Mouse (Mus musculus): ENCODE data around the gene Spats2l.

The Spats2l gene

DNA sequence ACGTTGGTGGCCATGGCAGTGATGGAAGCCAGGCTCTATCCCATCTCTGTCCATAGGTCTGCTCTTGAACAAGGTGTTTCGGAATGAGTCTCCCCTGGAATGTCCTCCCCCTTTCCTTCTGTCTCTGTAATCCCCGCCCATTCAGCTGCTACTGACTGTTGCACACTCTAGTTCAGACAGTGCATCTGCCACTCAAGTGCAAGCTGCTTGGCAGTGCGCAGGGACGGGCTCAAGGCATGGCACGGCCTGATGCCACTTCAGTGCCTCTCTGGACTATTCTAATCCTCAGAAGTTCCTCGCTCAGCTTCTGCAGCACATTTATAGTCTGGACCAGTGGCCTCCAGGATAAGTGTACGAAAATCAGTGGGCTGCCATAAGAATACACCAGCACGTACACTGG lies 52.3 kb downstream of the Spats2l start:
- DNase-seq, result no peak

DNA sequence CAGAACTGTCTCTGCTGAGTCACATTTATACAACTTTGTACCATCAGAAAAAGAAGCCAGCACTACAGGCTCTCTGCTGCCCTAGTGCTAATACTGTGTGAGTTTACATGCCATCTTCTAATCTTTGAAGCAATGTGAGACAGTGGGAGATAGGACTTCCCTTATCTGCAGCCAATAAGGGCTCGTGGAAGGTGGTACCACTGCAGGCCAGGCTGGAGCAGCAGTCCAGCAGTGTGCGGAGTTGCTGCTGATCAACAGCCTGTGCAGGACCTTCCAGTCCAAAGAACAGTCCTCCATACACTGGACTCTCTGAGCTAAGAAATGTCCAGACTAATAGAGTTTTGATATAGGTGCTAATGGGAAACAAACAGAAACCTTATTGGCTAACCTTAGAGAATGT lies 59.2 kb downstream of the Spats2l start:
- DNase-seq, result no peak

DNA sequence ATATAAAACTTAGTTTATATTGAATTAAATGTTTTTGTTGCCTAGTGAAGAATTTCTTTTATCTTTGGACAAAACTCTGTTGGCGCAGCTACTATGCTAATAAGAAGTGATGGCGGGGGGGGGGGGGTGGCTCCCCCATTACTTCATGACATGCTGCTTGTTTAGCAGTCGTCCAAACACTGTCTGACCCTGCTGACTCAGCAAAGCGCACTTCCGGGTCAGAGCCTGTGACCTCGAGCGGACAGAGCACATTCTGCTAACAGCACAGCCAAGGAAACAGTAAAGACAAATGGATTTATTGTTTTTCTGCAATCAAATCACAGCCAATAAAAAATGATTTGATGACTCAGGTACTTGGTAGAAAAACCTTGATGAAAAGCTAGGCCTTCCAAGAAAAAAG lies 61.2 kb downstream of the Spats2l start:
- peak; percentile 48 for DNase-seq

DNA sequence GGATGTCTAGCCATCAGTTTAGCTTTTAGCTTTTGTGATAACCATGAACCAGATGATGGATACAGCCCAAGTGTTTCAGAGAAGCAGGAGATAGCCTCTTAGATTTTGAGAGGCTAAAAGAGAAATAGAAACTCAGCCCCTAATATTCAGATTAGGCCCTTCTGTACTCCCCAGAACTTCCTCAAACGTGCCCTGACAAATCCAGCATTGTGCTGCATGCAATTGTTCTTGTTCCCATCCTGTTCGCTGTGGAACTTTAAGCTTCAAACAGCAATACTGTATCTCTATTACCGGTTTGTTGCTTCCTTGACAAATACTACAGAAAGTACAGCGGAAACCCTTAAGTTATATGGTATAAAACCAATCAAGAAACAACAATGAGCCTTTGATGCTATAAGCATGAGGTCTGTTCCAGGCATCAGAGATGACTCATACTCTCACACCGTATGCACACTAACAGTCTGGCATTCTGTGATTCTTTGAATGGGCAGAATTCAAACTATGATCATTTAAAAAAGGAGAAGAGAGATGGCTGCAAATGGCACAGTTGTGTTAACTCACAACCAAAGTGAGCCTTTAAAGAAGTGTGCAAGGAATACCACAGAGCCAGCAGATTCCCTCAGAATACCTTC lies 62.8 kb downstream of the Spats2l start:
- DNase-seq, result no peak

DNA sequence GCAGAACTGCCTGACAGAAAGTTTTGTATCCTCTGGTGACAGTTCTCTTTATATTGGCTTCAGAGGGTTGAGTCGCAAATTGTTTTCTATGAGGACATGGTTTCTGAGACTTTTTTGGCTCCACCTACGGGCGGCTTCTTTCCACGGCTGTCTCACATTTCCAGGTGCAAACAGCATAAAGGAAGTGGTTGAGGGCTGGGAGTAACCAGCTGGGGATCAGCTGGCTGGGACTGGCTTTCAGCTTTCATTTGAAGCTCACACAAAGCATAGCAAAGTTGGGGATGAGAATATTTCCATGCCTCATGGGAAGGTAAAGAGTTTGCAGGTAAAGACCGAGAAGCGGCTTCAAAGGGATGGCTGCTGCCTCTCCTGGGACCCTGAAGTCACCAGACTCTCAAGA lies 65.9 kb downstream of the Spats2l start:
- DNase-seq, result no peak

DNA sequence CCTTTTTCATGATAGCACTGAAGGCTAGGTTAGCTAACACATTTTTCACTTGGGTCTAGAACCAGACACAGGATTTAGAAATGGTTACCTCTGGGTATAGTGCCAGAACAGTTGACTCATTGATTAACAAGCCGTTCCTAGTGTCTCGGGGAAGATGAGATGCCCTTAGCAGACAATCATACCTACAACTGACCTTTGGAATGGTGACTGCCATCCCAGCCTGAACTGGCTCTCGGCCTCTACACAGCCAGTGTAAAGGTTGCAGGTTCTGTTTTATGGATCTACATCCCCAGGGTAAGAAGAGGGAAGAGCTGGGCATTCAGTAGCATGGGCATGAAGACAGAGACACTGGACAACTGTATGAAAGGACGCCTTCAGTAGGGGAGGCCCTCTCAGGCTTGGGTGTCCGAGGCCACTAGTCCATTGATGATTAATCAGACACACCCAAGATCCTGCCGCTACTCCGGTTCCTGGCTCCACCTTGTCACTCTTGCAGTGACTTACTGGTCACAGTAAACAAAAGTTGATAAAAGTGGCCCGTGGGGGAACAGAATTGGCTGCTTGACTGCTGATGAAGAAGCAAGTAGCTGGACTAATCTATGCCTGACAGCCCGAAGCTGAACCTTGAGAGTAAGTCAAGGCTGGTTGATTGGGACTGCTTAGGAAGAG lies 71.2 kb downstream of the Spats2l start:
- DNase-seq, result no peak

DNA sequence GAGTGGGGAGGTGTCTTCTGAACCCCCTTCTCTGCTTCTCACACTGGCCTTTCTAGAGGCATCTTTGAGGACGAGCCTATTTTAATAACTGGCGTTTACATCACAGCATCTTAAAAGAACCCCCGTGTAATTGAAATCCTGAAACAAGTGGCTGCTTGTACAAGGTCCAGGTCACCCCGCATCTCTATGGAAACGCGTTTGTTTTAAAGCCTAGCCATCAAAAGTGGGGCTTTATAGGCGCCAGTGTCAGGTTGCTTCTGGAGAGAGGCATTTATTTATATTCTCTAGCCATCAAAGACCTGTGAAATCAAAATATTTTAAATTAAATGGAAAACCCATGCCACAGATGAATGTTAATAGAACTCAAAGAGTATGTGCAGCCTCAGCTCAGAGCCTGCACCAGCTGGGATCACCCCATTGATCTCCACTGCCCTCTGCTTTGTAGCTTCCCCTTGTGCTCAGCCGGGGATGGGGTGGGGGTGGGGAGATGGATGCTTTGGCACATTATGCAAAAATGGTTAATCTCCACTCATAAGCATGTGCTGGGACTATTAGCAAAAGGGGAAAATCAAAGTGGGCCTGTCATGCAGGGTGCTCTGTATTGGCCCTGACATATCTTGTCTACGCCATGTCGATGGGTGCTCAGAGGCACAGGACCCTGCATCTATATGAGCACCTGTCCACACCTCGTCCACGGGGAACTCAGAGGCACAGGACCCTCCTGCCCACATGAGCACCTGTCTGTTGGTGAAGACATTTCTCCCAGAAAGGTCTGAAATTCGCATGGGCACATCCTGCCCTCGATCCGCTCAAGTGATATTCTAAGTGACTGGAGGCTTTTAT lies 73.1 kb downstream of the Spats2l start:
- peak; percentile 48 for DNase-seq

DNA sequence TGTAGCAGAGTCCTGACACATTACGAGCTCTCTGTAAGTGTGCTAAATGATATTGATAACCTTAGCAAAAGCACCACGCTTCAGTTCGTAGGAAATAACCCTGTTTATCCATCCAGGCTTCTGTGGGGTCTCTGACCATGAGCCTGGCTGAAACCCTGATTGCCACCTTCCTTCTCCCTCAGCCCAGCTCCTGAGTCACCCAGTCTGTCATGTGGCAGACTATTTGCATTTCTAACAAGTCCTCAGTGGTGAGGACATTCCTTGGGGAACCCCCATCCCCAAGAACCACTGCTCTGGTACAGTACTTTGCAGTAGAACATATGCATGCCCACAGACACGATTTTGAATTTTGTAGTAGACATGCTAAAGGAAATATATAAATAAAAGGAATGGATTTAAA lies 75.1 kb downstream of the Spats2l start:
- no peak for DNase-seq

DNA sequence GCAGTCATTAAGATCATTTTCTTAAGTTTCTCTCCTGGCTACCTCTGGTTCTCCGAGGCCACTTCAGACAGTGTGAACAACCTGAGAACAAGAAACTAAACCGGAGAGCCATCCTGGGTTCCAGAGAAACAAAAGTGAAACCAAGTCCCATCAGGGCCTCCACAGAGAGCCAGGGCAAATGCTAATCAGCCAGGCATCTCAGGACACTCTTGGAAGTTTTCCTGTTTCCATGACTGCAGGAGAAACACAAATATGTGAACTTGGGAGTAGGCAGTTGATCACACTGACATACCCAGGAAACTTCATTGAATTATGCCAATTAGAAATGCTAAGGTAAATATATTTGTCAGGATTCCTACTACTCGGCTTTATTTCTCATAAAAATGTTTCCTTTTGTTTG lies 76.0 kb downstream of the Spats2l start:
- peak; percentile 26 for DNase-seq

DNA sequence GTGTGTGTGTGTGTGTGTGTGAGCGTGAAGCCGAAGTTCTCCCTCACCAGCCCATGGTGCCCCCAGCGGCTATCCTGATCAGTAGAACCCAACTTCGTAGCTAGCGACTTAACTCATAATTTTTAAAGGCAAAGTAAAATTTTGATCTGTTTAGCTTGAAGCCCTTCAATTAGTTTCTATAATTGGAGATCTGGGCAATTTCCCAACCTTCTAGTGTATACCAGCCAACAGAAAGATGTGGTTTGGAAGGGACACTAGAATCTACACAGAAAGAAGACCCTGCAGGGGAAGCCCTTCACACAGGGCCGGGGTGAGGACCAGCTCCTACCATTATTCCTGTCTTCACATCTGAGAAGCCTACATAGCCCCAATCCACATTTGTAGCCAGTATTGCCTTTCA lies 77.9 kb downstream of the Spats2l start:
- DNase-seq, result no peak

DNA sequence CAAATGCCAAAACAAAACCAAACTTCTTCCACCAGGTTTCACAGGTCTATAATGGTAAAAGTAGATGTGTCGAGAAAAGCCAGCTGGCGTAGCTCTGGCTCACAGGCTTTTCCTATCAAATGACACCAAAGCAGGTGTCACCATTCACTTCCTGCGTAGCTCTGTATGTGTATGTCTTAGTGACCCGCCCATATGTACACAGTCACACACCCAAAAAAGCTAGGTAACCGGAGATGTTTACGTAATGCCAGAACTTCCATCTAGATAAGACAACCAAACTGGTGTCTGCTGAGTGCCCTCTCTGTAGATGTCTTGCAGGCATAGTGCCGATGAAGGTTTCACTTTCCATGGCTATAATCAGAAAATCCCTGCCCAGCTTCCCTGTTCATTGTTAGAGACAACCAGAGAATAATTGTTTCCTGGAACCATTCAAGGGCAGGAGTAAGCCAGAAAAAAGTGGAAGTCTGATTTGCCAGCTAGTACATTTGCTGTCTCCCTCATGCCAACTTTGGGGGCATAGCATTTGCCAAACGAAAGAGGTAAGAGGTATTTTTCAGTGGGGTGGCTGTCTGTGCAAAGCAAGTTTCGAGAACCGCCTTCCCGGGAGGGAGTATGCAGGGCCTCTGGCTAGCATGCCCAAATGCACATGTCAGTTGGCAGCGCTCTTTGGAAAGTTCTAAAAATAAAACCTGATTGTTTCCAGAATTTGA lies 78.8 kb downstream of the Spats2l start:
- no peak for DNase-seq

DNA sequence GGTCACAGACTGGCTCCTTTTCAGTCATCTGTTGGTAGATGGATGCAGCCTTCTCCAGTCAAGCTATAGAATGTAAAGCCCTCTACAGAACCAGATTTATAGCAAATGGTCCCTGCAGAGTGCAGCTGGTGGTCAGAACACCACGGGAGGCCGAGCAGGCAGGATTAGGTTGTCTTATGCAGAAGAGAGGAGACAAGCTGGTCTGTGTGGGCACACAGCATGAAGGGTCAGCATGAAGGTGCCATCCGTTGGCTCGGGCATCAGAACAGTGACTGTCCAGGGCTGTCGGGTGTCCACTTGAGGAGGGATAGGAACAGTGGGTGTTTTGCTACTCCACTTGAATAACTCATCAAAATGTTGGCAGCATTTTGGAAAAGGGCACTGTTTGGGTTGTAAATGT lies 83.8 kb downstream of the Spats2l start:
- DNase-seq, result no peak

DNA sequence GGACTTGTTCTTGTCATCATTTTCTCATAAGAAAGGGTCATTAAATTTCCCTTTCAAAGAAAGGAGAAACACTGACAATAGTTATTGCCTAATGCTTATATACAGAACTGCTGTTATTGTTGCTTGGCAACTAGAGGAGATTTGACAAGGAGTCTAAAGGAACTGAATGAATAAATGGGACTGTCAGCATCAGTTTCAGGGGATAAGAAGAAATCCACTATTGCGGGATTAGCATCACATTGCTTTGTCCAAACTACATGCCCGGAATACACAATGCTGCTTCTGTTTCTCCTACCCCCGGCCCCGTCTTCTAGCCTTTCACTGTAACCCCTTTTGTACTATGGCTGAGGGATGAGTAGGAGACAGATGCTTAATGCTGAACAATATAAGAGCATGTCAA lies 88.1 kb downstream of the Spats2l start:
- peak; percentile 57 for DNase-seq

DNA sequence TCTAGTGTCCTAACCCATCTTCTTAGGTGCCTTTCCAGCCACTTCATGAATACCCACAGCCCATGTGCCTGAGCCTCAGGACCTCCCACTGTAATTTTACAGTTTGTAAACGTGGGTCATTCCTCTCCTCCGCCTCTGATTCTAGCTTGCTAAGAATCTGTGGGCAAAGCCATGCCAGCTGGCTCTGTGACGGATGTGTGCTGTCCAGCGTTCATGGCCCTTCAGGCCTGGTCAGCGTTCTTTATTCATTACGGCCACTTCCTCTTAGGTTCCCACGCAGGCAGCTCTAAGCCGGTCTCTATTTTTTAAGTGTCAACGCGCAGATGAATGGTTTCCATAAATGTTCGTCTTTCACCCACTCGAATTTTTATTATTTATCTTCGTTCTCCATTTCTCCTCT lies 94.7 kb downstream of the Spats2l start:
- DNase-seq, result no peak

DNA sequence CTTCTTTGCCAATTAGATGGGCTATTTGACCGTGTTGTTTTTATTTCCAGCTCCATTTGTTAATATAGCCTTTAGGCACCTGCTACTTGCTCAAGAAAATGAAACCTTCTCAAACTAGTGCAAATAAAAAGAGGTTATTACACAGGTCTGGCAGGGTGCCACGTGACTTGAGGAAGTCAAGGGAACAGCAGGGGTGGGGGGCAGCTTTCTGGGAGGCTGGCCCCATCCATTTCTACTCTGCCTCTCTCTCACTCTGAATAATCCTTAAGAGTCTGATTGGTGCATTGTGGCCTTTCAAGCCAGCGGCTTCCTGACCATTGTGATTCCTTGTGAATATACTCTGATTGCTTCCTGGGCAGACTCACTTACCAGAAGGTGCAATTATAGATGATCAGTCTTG lies 98.0 kb downstream of the Spats2l start:
- no peak for DNase-seq

DNA sequence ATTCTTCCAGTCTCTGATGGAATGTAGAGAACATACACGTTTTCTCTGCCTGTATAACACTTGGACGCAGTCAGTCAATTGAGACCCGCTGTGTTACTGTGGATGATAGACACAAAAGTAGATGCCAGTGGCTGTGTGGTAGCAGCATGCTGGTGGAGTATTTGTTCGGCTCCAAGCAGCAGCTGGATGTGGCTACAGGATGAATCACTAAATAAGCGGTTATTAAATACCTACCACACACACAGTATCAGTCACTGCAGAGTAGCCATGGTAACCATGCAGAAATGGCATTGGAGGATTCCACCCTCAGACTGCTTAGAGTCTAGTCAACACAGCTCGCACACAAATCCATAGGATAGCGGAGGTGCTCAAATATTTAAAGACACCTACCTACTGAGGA lies 100.0 kb downstream of the Spats2l start:
- no peak for DNase-seq

DNA sequence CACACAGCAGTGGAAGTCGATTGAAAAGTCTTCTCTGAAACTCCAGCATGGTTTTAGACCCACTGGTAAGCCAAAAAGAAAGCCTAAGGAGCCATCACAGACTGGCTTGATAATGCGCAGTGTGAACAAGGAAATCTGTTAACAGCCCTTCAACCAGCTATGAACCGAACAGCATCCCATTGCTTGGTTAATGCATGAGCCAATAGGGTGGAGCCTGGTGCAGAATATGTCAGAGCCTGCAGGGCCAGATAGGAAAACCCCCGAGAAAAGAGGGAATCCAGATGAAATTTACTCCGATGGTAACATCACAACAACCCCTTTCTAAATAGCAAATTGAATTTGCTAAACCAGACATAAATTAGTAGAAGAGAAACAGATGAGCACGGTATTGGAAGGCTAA lies 101.1 kb downstream of the Spats2l start:
- no peak for DNase-seq

DNA sequence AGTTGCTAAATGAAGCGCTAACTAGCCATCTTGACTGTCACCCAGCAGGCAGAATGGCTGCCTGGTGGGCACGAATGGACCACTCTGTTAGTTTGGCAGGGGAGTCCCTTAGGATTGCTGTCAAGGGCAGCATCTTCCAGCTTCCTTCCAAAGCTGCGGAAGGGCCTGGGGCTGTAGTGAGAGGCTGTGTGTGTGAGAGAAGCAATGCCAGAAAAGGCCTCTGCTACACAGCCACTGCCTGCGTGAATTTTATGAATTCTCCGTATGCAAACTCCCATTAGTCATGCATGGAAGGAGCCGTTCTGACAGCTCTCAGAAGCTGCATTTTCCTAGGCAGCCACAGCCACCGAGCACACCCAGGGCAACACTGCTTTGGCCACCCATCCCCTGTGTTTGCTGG lies 101.5 kb downstream of the Spats2l start:
- no peak for DNase-seq

DNA sequence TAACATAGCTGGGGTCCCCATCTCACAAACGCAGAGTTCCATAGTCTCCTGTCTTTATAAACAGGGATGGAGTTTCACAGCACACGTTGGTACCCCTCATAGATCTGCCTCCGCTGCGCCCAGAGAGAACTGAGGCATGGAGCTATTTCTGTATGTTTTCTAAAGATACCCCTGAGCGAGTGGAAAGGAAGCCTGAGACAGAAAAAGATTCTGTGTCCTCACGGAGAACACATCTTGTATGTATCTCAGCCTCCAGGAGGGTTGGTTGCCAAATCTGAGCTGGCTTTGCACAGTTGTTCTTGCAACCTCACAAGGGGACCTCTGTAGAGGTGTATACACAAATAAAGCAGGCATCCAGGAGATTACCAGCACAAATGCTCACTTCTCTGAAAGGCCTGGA lies 105.0 kb downstream of the Spats2l start:
- no peak for DNase-seq

DNA sequence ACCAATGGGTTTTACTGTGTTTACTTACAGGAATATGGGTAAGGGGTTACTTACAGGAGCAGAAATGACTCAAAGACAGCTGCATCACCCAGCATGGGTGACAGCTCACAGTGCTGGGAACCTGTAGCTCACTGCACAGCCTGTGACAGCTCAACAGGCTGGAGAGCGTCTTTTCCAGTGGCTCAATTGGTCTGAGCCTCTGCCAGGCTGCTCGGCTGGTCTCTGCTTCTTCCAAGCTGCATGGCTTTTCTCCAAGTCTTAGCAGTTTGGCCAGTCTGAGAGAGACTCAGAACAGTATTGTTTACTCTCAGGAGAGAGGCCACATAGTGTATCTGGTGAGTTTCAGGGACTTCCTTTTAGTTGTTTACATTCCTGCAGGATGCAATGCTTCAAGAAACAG lies 110.9 kb downstream of the Spats2l start:
- no peak for DNase-seq

DNA sequence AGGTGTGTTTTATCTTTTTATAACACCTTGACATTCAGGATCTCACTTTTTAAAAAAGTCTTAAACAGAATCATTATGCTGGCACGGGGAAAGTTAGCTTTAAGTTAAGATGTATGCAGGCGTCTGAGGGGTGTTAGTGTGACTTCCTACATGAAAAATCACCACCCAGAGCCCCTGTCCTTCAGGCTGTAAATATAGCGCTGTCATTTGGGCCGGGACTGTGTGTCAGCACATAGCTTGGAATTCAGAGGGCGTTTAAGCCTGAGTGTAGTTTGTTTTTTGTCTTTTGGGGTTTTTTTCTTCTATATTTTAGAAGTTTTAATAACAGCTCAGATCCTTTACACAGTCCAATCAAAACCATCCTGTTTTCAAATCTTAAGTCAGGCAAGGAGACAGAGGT lies 115.8 kb downstream of the Spats2l start:
- no peak for DNase-seq

DNA sequence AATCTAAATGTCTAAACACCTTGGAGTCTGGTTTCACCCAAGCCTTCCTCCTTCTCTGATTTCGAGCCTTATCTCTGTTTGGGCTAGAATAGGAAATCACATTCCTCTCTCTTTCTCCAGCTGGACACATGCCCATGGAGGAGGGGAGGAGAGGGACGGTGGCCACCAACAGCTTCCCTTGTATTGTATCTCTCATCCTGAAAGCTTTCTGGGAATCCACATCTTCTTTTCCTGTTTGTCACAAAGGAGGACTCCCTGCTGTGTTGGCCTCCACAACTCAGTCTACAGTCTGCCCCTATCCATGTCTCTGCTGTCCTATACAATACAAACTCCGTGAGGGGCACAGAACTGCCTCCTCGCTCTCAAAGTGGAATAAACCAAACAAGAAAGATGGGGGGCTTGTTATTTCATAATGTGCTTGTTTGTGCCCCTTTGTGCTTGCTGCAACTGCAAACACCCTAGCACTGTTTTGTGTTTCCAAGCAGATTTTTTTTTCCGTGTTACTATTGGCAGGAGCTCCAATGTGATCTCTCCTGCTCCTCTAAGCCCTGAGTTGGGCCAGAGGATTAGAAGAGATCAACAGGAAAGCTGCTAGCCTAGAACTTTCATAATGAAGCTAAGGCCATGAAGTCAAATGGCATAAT lies 116.4 kb downstream of the Spats2l start:
- DNase-seq, result peak; percentile 22

DNA sequence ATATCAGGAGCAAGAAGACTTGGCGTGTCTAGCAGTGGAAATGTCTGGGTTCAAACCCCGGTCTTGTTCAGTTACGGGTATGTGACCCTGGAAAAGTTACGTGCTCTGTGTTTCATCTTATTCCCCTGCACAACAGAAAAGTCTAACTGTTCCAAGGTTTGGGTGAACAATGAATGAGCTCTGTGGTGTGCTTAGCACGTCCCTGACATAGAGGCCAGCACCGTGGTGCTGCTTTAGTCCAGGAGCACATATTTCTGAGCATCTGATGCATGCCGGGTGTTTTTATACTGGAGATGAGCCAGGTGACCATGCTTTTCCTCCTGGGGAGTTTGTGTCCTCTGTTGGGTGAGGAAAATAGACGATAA lies 116.9 kb downstream of the Spats2l start:
- no peak for DNase-seq
